Mouse (Mus musculus) forebrain, postnatal 0 days (tissue): ENCODE measurements at regions not wholly inside any gene's neighbourhood (a gene's known extent, or its start where the extent isn't known, plus 50 kb on each side); places are given as distances from the start of the nearest gene placed in this dataset.

ENCODE experiments used
- ATAC-seq: fragments of 200-750 bp; cut with Nextera tagmentation; 2 replicates; pipeline ENCODE4 v1.8.0; 2017; ENCODE audit warnings: mild to moderate bottlenecking, moderate library complexity
- DNase-seq: peaks from one replicate; pipeline ENCODE4 v3.0.0-alpha.2; 2015
- H3K27ac ChIP-seq: fragments of 300-500 bp; sonication (generic); 2 replicates; pipeline ENCODE4 v1.5.1; 2014; ENCODE audit warnings: low read depth, mild to moderate bottlenecking, antibody characterized with exemption, low read length, moderate library complexity, mixed read lengths
- H3K27me3 ChIP-seq: fragments of 300-500 bp; sonication (generic); 2 replicates; pipeline ENCODE4 v1.6.1; 2014; ENCODE audit warnings: mild to moderate bottlenecking, low read length, mixed read lengths; ENCODE audit not compliant: insufficient read depth
- H3K36me3 ChIP-seq: fragments of 300-500 bp; sonication (generic); 2 replicates; pipeline ENCODE4 v1.6.1; 2014; ENCODE audit warnings: mild to moderate bottlenecking, moderate library complexity; ENCODE audit not compliant: insufficient read depth
- H3K4me1 ChIP-seq: fragments of 300-500 bp; sonication (generic); 2 replicates; pipeline ENCODE4 v1.6.1; 2014; ENCODE audit warnings: antibody characterized with exemption; ENCODE audit not compliant: insufficient read depth
- H3K4me2 ChIP-seq: fragments of 300-500 bp; sonication (generic); 2 replicates; pipeline ENCODE4 v1.6.1; 2014; ENCODE audit warnings: low read depth, mild to moderate bottlenecking, moderate library complexity
- H3K4me3 ChIP-seq: fragments of 300-500 bp; sonication (generic); 2 replicates; pipeline ENCODE4 v1.5.1; 2014; ENCODE audit warnings: low read depth, low read length, mixed read lengths
- H3K9ac ChIP-seq: fragments of 300-500 bp; sonication (generic); 2 replicates; pipeline ENCODE4 v1.6.1; 2014; ENCODE audit warnings: mild to moderate bottlenecking
- H3K9me3 ChIP-seq: fragments of 300-500 bp; sonication (generic); 2 replicates; pipeline ENCODE4 v1.6.1; 2016; ENCODE audit warnings: low read length
- CTCF ChIP-seq: sonication (generic); IDR thresholded peaks from 2 replicates; pipeline ENCODE4 v1.5.1; 2016; ENCODE audit warnings: antibody characterized with exemption, control low read depth, low read depth
- WGBS: fragments of 180-500 bp; shearing (Covaris S2); extraction: QIAGEN DNeasy Blood & Tissue Kit; methylation state at CpG from one replicate; pipeline ENCODE4 v1.1.7; 2014; 5-methylcytosine and 5-hydroxymethylcytosine counted together

GRCm38 (mm10) chr19:54297663-54298388, 253.9 kb downstream of the Adra2a start:
- no peak overlapping the region for H3K4me2 ChIP-seq
- ATAC-seq: no peak
- no peaks in the 10 kb centered on the region for H3K36me3 ChIP-seq
- no peaks in the 10 kb centered on the region for H3K4me1 ChIP-seq
- no peak for DNase-seq
- no peaks in the 10 kb centered on the region for H3K27me3 ChIP-seq
- no peaks in the 10 kb centered on the region for H3K9me3 ChIP-seq
- no peak overlapping the region for H3K4me3 ChIP-seq
- TF ChIP-seq CTCF: no peak
- H3K9ac ChIP-seq: no peak overlapping the region
- WGBS: 86% methylated on average over 10 of the region's 10 CpGs
- no peak overlapping the region for H3K27ac ChIP-seq

GRCm38 (mm10) chr19:54311289-54311688, 267.3 kb downstream of the Adra2a start:
- Histone ChIP-seq H3K4me3 (no peak overlapping the region), H3K36me3 (no peaks in the 10 kb centered on the region), H3K4me1 (no peaks in the 10 kb centered on the region), H3K27me3 (no peaks in the 10 kb centered on the region), H3K9me3 (no peaks in the 10 kb centered on the region), H3K9ac (no peak overlapping the region), H3K4me2 (no peak overlapping the region), H3K27ac (no peak overlapping the region)
- WGBS: 22% methylated on average over 6 of the region's 6 CpGs
- ATAC-seq (peak; percentile 55), DNase-seq (peak; percentile 21)
- no peak for TF ChIP-seq CTCF

- no peaks in the 10 kb centered on the region for H3K9me3 ChIP-seq
- DNase-seq (no peak), ATAC-seq (no peak)
- WGBS: 11% methylated on average over 1 of the region's 1 CpGs
- H3K4me2 ChIP-seq: no peak overlapping the region
- no peak for TF ChIP-seq CTCF
- no peaks in the 10 kb centered on the region for H3K36me3 ChIP-seq
- no peaks in the 10 kb centered on the region for H3K27me3 ChIP-seq
- no peaks in the 10 kb centered on the region for H3K4me1 ChIP-seq
- no peak overlapping the region for H3K27ac ChIP-seq
- H3K9ac ChIP-seq: no peak overlapping the region
- H3K4me3 ChIP-seq: no peak overlapping the region
Measured at GRCm38 (mm10) chr19:54311723-54312122, 267.8 kb downstream of the Adra2a start.

GRCm38 (mm10) chr19:54323276-54323675, 279.3 kb downstream of the Adra2a start:
- H3K27ac ChIP-seq: no peak overlapping the region
- H3K9me3 ChIP-seq: no peaks in the 10 kb centered on the region
- H3K4me3 ChIP-seq: no peak overlapping the region
- ATAC-seq: no peak
- no peak overlapping the region for H3K4me2 ChIP-seq
- H3K4me1 ChIP-seq: no peaks in the 10 kb centered on the region
- H3K27me3 ChIP-seq: no peaks in the 10 kb centered on the region
- no peak for TF ChIP-seq CTCF
- no peaks in the 10 kb centered on the region for H3K36me3 ChIP-seq
- no peak overlapping the region for H3K9ac ChIP-seq
- WGBS: 74% methylated on average over 5 of the region's 5 CpGs
- no peak for DNase-seq

GRCm38 (mm10) chr19:54324991-54325390, 281.0 kb downstream of the Adra2a start:
- Histone ChIP-seq H3K9ac (no peak overlapping the region), H3K27me3 (no peaks in the 10 kb centered on the region), H3K4me3 (no peak overlapping the region), H3K4me2 (no peak overlapping the region), H3K9me3 (no peaks in the 10 kb centered on the region), H3K27ac (no peak overlapping the region), H3K4me1 (no peaks in the 10 kb centered on the region), H3K36me3 (no peaks in the 10 kb centered on the region)
- TF ChIP-seq CTCF: no peak
- 59% methylated on average over 4 of the region's 4 CpGs for WGBS
- ATAC-seq (no peak), DNase-seq (no peak)

GRCm38 (mm10) chr19:54332140-54332539, 288.2 kb downstream of the Adra2a start:
- no peaks in the 10 kb centered on the region for H3K9me3 ChIP-seq
- no peak overlapping the region for H3K4me3 ChIP-seq
- DNase-seq: no peak
- no peak overlapping the region for H3K9ac ChIP-seq
- H3K27me3 ChIP-seq: no peaks in the 10 kb centered on the region
- no peak overlapping the region for H3K4me2 ChIP-seq
- H3K36me3 ChIP-seq: no peaks in the 10 kb centered on the region
- no peak for TF ChIP-seq CTCF
- no peaks in the 10 kb centered on the region for H3K4me1 ChIP-seq
- 79% methylated on average over 1 of the region's 1 CpGs for WGBS
- no peak overlapping the region for H3K27ac ChIP-seq
- no peak for ATAC-seq

- no peak overlapping the region for H3K27ac ChIP-seq
- H3K9me3 ChIP-seq: no peaks in the 10 kb centered on the region
- no peak overlapping the region for H3K9ac ChIP-seq
- DNase-seq (no peak), ATAC-seq (no peak)
- TF ChIP-seq CTCF: no peak
- no peaks in the 10 kb centered on the region for H3K36me3 ChIP-seq
- 76% methylated on average over 2 of the region's 2 CpGs for WGBS
- H3K4me2 ChIP-seq: no peak overlapping the region
- no peaks in the 10 kb centered on the region for H3K27me3 ChIP-seq
- no peak overlapping the region for H3K4me3 ChIP-seq
- H3K4me1 ChIP-seq: no peaks in the 10 kb centered on the region
Measured at GRCm38 (mm10) chr19:54340778-54341291, 296.9 kb downstream of the Adra2a start.
